Mouse (Mus musculus): ENCODE data around the gene Mob3a. TPM values are rescaled to one million over a fixed set of nuclear protein-coding genes. Genes with fewer than 3 reads are reported as not detected.

Mob3a gene
- polyA plus RNA-seq, 1 experiment from 2014 or later = 60.3 TPM

DNA sequence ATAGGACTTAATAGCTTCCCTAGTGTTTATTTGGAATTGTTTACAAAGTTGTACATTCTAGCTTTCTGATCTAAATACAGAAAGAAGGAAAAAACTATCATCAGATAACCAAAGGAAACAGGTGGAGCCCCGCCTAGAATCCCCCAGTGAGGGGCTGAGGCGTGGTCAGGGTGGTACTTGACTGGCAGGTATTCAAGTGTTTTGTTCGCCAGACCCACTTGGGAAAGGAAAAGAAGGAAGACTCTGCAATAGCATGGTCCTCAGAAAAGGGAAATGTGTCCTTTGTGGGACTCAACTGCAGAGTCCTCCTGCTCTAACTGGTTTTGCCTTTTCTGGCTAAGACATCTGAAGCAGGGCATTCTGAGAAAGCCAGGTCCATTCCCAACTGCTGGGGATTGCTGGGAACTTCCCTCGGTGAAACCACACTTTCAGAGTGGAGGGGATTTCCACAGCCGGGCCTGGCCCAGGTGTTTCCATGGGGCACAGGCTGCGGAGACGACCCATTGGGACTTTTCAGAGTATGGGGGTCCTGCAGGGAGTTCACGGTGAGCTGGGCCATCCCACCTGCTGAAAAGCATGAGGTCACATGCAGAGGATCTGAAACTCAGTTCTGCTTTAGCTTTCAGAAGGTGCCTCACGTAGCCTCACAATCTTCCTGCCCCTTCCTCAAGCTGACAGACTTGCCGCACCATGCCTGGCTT is 5.8 kb downstream of the Mob3a start:
- no peak overlapping the region for H3K27ac ChIP-seq (ENCODE audit: low read depth, low read length)
- H3K9me3 ChIP-seq (ENCODE audit: control insufficient read depth, low read length) = no peaks in the 10 kb centered on the region
- DNase-seq (ENCODE audit: low spot score) (no peak), ATAC-seq (ENCODE audit: insufficient read depth, low FRiP score, low TSS enrichment) (no peak)
- no peak overlapping the region for H3K9ac ChIP-seq (ENCODE audit: low read length)
- no peaks in the 10 kb centered on the region for H3K27me3 ChIP-seq (ENCODE audit: control insufficient read depth, insufficient read depth, low read length)
- H3K36me3 ChIP-seq (ENCODE audit: control insufficient read depth, insufficient read depth, low read length) = no peaks in the 10 kb centered on the region; the same call in none of the 2 replicates
- no peak overlapping the region for H3K4me2 ChIP-seq (ENCODE audit: low read depth)
- no peak overlapping the region for H3K4me3 ChIP-seq (ENCODE audit: low read depth, low read length)
- peaks cover 2% of the 10 kb centered on the region for H3K4me1 ChIP-seq (ENCODE audit: control insufficient read depth, insufficient read depth, low read length)
- WGBS = 74% methylated on average over 10 of the region's 10 CpGs

DNA sequence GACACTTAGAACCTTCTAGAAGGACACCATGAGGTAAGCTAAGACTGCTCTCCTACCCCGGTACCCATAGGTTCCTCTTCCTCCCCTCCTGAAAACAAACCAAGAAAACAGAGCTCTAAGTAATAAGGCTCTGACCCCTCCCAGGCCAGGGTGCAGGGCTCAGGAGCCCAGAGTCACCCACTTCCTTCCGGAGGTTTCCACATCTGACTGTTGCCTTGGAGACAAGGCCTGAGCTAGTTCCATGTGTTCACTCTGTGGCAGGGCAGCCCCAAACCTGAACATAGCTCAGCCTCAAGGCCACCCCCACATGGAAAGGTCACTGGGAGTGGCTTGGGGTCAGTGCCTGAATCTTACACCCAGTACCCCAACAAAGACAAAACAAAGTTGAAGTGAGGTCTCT is 6.6 kb downstream of the Mob3a start:
- Histone ChIP-seq H3K9me3 (ENCODE audit: control insufficient read depth, low read length) (no peaks in the 10 kb centered on the region), H3K27ac (ENCODE audit: low read depth, low read length) (no peak overlapping the region), H3K4me1 (ENCODE audit: control insufficient read depth, insufficient read depth, low read length) (no peaks in the 10 kb centered on the region; the same call in 1 of the 2 replicates), H3K4me3 (ENCODE audit: low read depth, low read length) (no peak overlapping the region), H3K9ac (ENCODE audit: low read length) (no peak overlapping the region), H3K27me3 (ENCODE audit: control insufficient read depth, insufficient read depth, low read length) (no peaks in the 10 kb centered on the region), H3K36me3 (ENCODE audit: control insufficient read depth, insufficient read depth, low read length) (no peaks in the 10 kb centered on the region; the same call in none of the 2 replicates), H3K4me2 (ENCODE audit: low read depth) (no peak overlapping the region)
- DNase-seq (ENCODE audit: low spot score) = no peak
- no peak for ATAC-seq (ENCODE audit: insufficient read depth, low FRiP score, low TSS enrichment)
- WGBS = 81% methylated on average over 2 of the region's 2 CpGs

DNA sequence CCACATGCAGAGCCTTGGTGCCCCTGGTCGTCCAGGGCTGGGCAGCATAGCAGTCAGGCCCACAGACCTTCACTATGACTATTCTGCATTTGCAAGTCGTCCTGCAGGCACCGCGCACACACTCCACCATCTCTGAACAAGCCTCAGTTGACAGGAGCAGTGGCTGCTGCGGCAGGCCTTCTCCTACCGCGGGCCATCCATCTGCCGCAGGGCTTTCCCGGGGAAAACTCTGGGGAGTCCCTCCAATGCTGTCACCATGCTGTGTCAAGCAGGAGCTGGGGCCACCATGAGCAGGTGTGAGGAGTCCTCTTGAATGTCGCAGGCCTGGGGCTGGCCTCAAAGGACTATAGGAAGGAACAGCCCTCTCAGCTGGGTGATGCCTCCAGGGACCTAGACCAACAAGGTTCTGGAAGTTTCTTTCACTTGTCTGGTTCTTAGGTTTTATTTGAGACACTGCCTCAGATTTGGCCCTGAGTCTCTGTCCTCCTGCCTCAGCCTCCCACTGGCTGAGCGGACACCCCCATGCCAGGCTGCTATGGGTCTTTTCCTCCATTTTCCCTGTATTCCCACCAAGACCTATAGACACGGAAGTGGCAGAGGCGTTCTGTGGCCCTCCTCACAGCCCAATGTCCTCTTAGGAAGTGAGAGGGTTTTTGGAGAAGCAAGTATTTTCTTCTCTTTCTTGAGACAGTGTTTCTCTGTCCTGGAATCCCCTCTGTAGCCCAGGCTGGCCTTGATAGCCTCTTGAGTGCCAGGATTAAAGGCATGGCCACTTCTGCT is 7.4 kb downstream of the Mob3a start:
- 92% methylated on average over 13 of the region's 13 CpGs for WGBS
- H3K4me2 ChIP-seq (ENCODE audit: low read depth) = no peak overlapping the region
- H3K9ac ChIP-seq (ENCODE audit: low read length) = no peak overlapping the region
- H3K27me3 ChIP-seq (ENCODE audit: control insufficient read depth, insufficient read depth, low read length) = no peaks in the 10 kb centered on the region
- H3K36me3 ChIP-seq (ENCODE audit: control insufficient read depth, insufficient read depth, low read length) = peaks cover 4% of the 10 kb centered on the region
- H3K27ac ChIP-seq (ENCODE audit: low read depth, low read length) = no peak overlapping the region
- H3K9me3 ChIP-seq (ENCODE audit: control insufficient read depth, low read length) = no peaks in the 10 kb centered on the region
- DNase-seq (ENCODE audit: low spot score) (no peak), ATAC-seq (ENCODE audit: insufficient read depth, low FRiP score, low TSS enrichment) (no peak)
- H3K4me1 ChIP-seq (ENCODE audit: control insufficient read depth, insufficient read depth, low read length) = no peaks in the 10 kb centered on the region
- H3K4me3 ChIP-seq (ENCODE audit: low read depth, low read length) = no peak overlapping the region

DNA sequence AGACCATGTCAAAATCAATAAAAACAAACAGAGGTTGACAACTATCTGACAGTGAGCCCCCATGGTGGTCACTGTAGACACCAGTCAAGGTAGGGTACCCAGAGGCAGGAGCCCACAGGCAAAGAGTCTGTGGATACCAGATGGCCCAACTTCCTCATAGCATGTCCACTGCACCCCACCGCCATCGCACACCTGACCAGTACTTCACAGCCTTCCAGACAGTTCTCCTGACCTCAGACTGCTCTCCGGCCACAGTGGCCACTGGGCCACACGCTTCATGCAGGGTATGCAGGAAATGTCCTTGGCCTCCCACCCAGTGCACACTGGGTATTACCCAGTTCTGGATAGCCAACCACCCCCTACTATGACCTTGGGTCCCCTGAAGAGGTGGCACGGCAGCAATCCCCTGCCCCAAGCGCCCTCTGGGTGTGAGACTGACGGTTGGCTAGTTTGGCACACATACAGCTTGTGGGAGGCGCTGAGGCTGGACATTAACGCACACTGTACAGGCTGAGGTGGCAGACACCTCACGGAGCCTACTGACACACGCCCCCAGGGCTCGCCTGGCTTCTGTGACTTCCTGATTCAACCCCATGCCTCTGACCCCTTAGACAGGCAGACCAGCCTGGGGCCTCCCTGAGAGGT is 8.3 kb downstream of the Mob3a start:
- peaks cover 8% of the 10 kb centered on the region for H3K36me3 ChIP-seq (ENCODE audit: control insufficient read depth, insufficient read depth, low read length)
- no peak for ATAC-seq (ENCODE audit: insufficient read depth, low FRiP score, low TSS enrichment)
- H3K27me3 ChIP-seq (ENCODE audit: control insufficient read depth, insufficient read depth, low read length) = no peaks in the 10 kb centered on the region
- H3K9ac ChIP-seq (ENCODE audit: low read length) = no peak overlapping the region
- no peak overlapping the region for H3K4me2 ChIP-seq (ENCODE audit: low read depth)
- no peaks in the 10 kb centered on the region for H3K4me1 ChIP-seq (ENCODE audit: control insufficient read depth, insufficient read depth, low read length)
- DNase-seq (ENCODE audit: low spot score) = no peak
- H3K27ac ChIP-seq (ENCODE audit: low read depth, low read length) = no peak overlapping the region
- no peaks in the 10 kb centered on the region for H3K9me3 ChIP-seq (ENCODE audit: control insufficient read depth, low read length)
- 94% methylated on average over 12 of the region's 12 CpGs for WGBS
- no peak overlapping the region for H3K4me3 ChIP-seq (ENCODE audit: low read depth, low read length)

DNA sequence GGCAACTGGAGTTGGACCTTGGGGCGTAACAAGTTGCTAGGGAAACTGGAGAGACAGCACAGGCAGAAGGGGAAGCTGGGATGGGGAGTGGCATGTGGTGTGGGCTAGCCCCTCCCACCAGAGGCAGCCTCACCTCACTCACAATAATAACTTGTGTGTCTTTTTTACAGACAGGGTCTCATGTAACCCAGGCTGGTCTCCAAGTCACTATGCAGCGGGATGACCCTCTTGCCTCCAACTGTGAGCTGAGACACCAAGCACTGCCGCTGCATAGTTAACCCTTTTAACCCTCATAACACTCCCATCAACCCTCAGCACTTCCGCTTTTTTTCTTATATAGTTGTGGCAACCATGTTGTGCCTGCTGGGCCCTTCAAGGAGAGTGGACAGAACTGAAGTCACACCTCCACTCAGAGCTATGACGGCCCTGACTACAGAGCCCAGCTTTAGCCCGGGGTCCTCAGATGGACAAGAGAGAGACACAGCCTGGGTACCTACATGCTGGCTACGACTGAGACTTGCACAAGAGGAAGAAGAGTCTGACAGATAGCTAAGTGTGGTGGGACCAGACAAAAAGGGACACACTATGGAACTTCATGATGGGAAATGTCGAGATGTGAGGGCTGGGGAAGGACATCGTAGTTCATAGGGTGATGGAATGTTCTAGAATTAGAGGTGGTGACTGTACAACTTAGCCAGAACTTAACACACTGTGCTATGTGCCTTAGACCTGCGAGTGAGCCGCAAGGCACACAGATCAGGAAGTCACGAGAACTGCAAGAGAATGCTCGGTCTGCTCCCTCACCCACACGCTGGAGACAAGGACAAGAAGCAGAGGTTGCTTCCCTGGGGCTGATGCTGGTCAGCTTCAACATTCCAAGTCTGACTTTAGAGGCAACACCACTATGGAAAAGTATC is 9.3 kb downstream of the Mob3a start:
- no peak for DNase-seq (ENCODE audit: low spot score)
- no peak for ATAC-seq (ENCODE audit: insufficient read depth, low FRiP score, low TSS enrichment)
- Histone ChIP-seq H3K4me2 (ENCODE audit: low read depth) (no peak overlapping the region), H3K27ac (ENCODE audit: low read depth, low read length) (no peak overlapping the region), H3K36me3 (ENCODE audit: control insufficient read depth, insufficient read depth, low read length) (peaks cover 8% of the 10 kb centered on the region), H3K27me3 (ENCODE audit: control insufficient read depth, insufficient read depth, low read length) (no peaks in the 10 kb centered on the region), H3K9ac (ENCODE audit: low read length) (no peak overlapping the region), H3K4me1 (ENCODE audit: control insufficient read depth, insufficient read depth, low read length) (no peaks in the 10 kb centered on the region), H3K4me3 (ENCODE audit: low read depth, low read length) (no peak overlapping the region), H3K9me3 (ENCODE audit: control insufficient read depth, low read length) (no peaks in the 10 kb centered on the region)
- WGBS = 83% methylated on average over 14 of the region's 14 CpGs

DNA sequence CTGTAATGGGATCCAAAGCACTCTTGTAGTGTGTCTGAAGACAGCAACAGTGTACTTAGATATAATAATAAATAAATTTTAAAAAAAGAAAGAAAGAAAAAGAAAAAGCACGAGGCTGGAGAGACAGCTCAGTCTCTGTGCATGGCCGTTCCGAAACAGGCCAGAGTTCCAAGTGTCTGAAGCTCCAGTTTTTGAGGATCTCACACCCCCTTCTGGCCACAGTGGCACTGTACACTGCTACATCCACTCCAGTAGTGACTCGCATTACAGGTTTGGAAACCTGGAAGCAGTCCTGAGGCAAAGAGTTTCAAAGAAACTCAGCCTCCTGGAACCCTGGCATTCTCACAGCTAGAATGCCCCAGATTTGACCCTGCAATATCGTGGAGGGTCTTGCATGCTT is 13.9 kb downstream of the Mob3a start:
- DNase-seq (ENCODE audit: low spot score) = peak; percentile 69
- no peak for ATAC-seq (ENCODE audit: insufficient read depth, low FRiP score, low TSS enrichment)
- Histone ChIP-seq H3K9me3 (ENCODE audit: control insufficient read depth, low read length) (no peaks in the 10 kb centered on the region), H3K4me2 (ENCODE audit: low read depth) (no peak overlapping the region), H3K4me1 (ENCODE audit: control insufficient read depth, insufficient read depth, low read length) (no peaks in the 10 kb centered on the region), H3K9ac (ENCODE audit: low read length) (no peak overlapping the region), H3K36me3 (ENCODE audit: control insufficient read depth, insufficient read depth, low read length) (peaks cover 15% of the 10 kb centered on the region), H3K27ac (ENCODE audit: low read depth, low read length) (no peak overlapping the region), H3K27me3 (ENCODE audit: control insufficient read depth, insufficient read depth, low read length) (no peaks in the 10 kb centered on the region), H3K4me3 (ENCODE audit: low read depth, low read length) (no peak overlapping the region)
- WGBS = 47% methylated on average over 5 of the region's 5 CpGs

DNA sequence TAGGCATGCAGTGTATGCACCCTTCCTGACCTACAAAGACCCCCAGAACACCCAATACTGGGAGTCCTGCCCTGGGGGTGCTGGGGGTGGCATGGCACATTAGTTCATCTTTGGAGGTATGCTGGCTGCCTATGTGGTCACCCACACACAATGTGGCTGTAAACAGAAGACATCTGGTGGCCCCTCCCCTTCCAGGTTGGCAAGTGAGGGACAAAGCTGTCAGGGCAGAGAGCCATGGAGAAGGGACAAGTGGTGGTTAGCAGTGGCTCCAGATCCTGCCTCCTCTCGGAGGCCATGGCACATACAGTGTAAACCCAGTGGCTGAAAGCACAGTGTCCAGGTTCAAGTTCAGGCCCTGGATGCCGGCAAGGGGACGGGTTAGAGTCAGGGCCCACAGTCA is 15.2 kb downstream of the Mob3a start:
- Histone ChIP-seq H3K27ac (ENCODE audit: low read depth, low read length) (no peak overlapping the region), H3K4me3 (ENCODE audit: low read depth, low read length) (no peak overlapping the region), H3K4me2 (ENCODE audit: low read depth) (no peak overlapping the region), H3K36me3 (ENCODE audit: control insufficient read depth, insufficient read depth, low read length) (peaks cover 15% of the 10 kb centered on the region), H3K9ac (ENCODE audit: low read length) (no peak overlapping the region), H3K9me3 (ENCODE audit: control insufficient read depth, low read length) (no peaks in the 10 kb centered on the region), H3K4me1 (ENCODE audit: control insufficient read depth, insufficient read depth, low read length) (no peaks in the 10 kb centered on the region), H3K27me3 (ENCODE audit: control insufficient read depth, insufficient read depth, low read length) (no peaks in the 10 kb centered on the region)
- WGBS = 89% methylated on average over 3 of the region's 3 CpGs
- no peak for ATAC-seq (ENCODE audit: insufficient read depth, low FRiP score, low TSS enrichment)
- no peak for DNase-seq (ENCODE audit: low spot score)

DNA sequence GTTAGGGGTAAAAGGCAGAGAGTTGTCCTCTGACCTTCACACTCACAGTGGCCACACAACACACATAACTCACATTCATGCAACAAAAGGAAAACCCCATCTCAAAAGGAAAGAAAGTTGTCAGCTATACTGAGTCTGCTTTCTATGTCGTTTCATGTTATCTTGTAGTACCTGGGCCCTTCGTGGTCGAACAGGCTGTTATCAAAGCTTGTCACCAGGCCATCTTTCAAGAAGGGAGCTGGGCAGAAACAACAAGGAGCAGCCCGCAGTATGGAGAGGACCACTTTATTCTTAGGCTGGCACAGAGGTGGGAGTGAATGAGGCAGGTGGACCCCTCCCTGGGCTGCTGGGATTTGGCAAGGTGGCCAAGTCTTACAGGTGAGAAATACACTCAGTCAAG is 16.8 kb downstream of the Mob3a start:
- Histone ChIP-seq H3K4me3 (ENCODE audit: low read depth, low read length) (no peak overlapping the region), H3K9me3 (ENCODE audit: control insufficient read depth, low read length) (no peaks in the 10 kb centered on the region), H3K4me1 (ENCODE audit: control insufficient read depth, insufficient read depth, low read length) (no peaks in the 10 kb centered on the region), H3K36me3 (ENCODE audit: control insufficient read depth, insufficient read depth, low read length) (peaks cover 15% of the 10 kb centered on the region), H3K4me2 (ENCODE audit: low read depth) (no peak overlapping the region), H3K9ac (ENCODE audit: low read length) (no peak overlapping the region), H3K27me3 (ENCODE audit: control insufficient read depth, insufficient read depth, low read length) (no peaks in the 10 kb centered on the region), H3K27ac (ENCODE audit: low read depth, low read length) (no peak overlapping the region)
- DNase-seq (ENCODE audit: low spot score) (no peak), ATAC-seq (ENCODE audit: insufficient read depth, low FRiP score, low TSS enrichment) (no peak)
- WGBS = 90% methylated on average over 4 of the region's 4 CpGs
